Mouse (Mus musculus) midbrain, embryonic 13.5 days (tissue): ENCODE measurements at regions not wholly inside any gene's neighbourhood (a gene's known extent, or its start where the extent isn't known, plus 50 kb on each side); places are given as distances from the start of the nearest gene placed in this dataset.

Experiments used
- ATAC-seq: fragments of 200-750 bp; cut with Nextera tagmentation; 2 replicates; pipeline ENCODE4 v1.8.0; 2017; ENCODE audit warnings: mild to moderate bottlenecking, moderate TSS enrichment, moderate library complexity
- H3K27ac ChIP-seq: fragments of 300-500 bp; sonication (generic); 2 replicates; pipeline ENCODE4 v1.5.1; 2015; ENCODE audit warnings: inconsistent platforms, mild to moderate bottlenecking, moderate library complexity
- H3K27me3 ChIP-seq: fragments of 300-500 bp; sonication (generic); 2 replicates; pipeline ENCODE4 v1.6.1; 2015; ENCODE audit warnings: mild to moderate bottlenecking, inconsistent platforms
- H3K36me3 ChIP-seq: fragments of 300-500 bp; sonication (generic); 2 replicates; pipeline ENCODE4 v1.6.1; 2015; ENCODE audit warnings: mild to moderate bottlenecking, inconsistent platforms
- H3K4me1 ChIP-seq: fragments of 300-500 bp; sonication (generic); replicated peaks from 2 replicates; pipeline ENCODE4 v1.6.1; 2015; ENCODE audit warnings: inconsistent platforms
- H3K4me2 ChIP-seq: fragments of 300-500 bp; sonication (generic); replicated peaks from 2 replicates; pipeline ENCODE4 v1.6.1; 2015; ENCODE audit warnings: moderate library complexity, mild to moderate bottlenecking, inconsistent platforms
- H3K4me3 ChIP-seq: fragments of 300-500 bp; sonication (generic); replicated peaks from 2 replicates; pipeline ENCODE4 v1.5.1; 2015; ENCODE audit warnings: mild to moderate bottlenecking, inconsistent platforms
- H3K9ac ChIP-seq: fragments of 300-500 bp; sonication (generic); replicated peaks from 2 replicates; pipeline ENCODE4 v1.6.1; 2015; ENCODE audit warnings: mild to moderate bottlenecking, inconsistent platforms
- H3K9me3 ChIP-seq: fragments of 300-500 bp; sonication (generic); 2 replicates; pipeline ENCODE4 v1.6.1; 2016; ENCODE audit warnings: mild to moderate bottlenecking, inconsistent platforms
- WGBS: fragments of 180-500 bp; shearing (Covaris S2); methylation state at CpG from one replicate; pipeline ENCODE4 v1.1.7; 2015; 5-methylcytosine and 5-hydroxymethylcytosine counted together

DNA sequence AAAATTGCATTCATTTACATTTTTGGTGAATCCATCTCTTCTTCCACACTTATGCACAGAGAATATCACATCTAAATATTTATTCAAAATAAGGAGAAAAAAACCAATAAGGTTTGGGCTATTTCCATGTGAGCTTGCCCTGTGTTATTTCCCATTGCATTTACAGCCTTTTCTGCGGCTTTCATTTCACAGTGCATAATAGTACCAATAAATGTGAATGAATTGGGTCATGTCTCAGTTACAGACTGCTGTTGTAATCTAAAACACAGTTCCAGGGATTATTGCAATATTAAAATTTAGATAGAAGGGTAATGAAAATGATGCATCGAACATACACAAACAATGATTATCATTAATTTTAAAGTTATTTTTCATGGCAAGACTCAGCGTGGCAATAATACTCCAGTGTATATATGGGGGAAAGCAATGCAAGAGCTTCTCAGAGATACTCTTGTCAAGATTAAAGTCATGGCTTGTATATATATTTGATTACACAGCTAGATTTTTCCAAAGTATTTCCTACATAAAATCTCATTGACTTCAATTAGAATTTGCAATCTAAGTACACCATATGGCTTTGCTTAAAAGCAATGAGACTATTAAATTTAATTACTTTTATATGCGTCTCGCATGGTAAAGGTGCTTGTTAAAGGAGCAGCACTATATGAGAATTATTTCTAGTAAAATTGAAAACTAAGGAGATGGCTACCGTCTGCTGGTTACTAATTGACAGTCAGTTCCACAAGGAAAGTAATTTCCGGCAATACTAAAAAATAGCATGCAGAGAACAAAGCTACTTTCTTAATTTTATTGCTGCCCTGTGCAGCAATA lies 782.1 kb upstream of the Cdh9 start:
- Histone ChIP-seq H3K27me3 (no peaks in the 10 kb centered on the region), H3K4me3 (no peak overlapping the region), H3K4me2 (no peak overlapping the region), H3K36me3 (no peaks in the 10 kb centered on the region), H3K9ac (no peak overlapping the region), H3K9me3 (no peaks in the 10 kb centered on the region), H3K4me1 (no peaks in the 10 kb centered on the region), H3K27ac (no peak overlapping the region)
- WGBS: 86% methylated on average over 7 of the region's 7 CpGs
- no peak for ATAC-seq

DNA sequence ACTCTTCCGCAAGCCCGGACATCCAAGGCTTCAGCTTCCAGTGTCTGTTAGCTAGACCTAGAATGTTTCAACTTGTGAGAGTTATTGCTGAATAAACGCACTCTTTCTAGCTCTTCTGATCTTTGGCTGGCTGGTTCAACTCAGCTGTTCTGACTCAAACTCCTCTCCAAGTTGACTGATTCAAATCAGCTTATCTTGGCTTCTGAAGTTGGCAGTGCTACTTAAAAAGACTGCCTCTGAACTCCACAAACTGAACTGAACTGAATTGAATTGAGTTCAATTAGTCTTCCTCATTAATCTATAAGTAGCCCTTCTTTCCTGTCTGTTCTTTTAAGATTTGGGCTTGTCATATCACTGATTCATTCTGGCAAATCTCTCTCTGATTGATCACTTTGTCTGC lies 769.1 kb upstream of the Cdh9 start:
- Histone ChIP-seq H3K27ac (no peak overlapping the region), H3K36me3 (no peaks in the 10 kb centered on the region), H3K27me3 (no peaks in the 10 kb centered on the region), H3K9me3 (no peaks in the 10 kb centered on the region), H3K4me1 (no peaks in the 10 kb centered on the region), H3K4me3 (no peak overlapping the region), H3K9ac (no peak overlapping the region), H3K4me2 (no peak overlapping the region)
- ATAC-seq: no peak
- WGBS: 87% methylated on average over 3 of the region's 3 CpGs

DNA sequence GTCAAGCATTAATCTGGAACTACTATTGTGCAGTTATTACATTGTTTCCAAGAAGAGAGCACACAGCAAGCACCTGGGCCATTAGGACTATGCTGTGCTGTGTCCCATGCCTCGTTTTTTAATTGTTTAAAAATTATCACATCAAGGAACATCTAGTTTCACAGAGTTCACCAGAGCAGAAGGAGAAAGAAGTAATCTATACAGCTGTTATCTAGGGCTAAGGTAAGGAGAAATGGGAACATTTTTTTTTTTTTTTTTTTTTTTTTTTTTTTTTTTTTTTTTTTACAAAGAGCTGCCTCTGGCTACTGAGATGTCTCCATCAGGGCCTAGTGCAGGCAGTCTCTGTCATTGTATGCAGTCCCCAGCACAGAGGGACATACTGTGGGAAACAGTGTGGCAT lies 760.0 kb upstream of the Cdh9 start:
- Histone ChIP-seq H3K27me3 (no peaks in the 10 kb centered on the region), H3K27ac (no peak overlapping the region), H3K4me2 (no peak overlapping the region), H3K36me3 (no peaks in the 10 kb centered on the region), H3K9me3 (no peaks in the 10 kb centered on the region), H3K4me3 (no peak overlapping the region), H3K4me1 (no peaks in the 10 kb centered on the region), H3K9ac (no peak overlapping the region)
- WGBS: 55% methylated on average over 1 of the region's 1 CpGs
- ATAC-seq: no peak

DNA sequence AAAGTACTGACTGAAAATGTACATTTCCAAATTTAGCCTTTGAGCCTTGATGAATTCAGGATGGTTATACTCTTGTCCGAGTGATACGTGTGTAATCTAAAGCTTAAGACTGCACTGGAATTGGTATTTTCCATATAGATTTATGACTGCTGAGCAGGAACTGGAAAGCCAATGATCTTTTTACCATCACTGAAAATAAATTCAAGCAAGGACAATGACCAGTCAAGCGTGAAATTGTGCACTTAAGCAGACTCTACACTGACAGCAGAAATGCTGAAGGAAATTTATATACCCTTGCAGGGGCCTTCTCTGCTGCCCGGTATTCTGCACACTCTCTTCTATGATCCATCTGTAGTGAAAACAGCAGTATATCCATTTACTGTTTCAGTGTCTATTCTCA lies 751.8 kb upstream of the Cdh9 start:
- no peaks in the 10 kb centered on the region for H3K9me3 ChIP-seq
- H3K9ac ChIP-seq: no peak overlapping the region
- ATAC-seq: peak; percentile 71
- no peak overlapping the region for H3K4me2 ChIP-seq
- WGBS: 57% methylated on average over 4 of the region's 4 CpGs
- no peak overlapping the region for H3K4me3 ChIP-seq
- no peaks in the 10 kb centered on the region for H3K36me3 ChIP-seq
- H3K27ac ChIP-seq: no peak overlapping the region
- H3K27me3 ChIP-seq: no peaks in the 10 kb centered on the region
- no peaks in the 10 kb centered on the region for H3K4me1 ChIP-seq
